Mouse (Mus musculus) myocyte (in vitro differentiated cells): ENCODE results near the gene Plxnd1.

Source experiments
- MAX ChIP-seq: IDR thresholded peaks from one replicate; pipeline ENCODE4 v1.6.1; 2011; ENCODE audit warnings: low read depth, mild to moderate bottlenecking, control low read depth
- MYOG ChIP-seq, 3 experiments: IDR thresholded peaks; one replicate each; pipeline ENCODE4 v1.6.1; 2011; ENCODE audit warnings: control low read depth in 2 of 3, low read depth in 2 of 3, mild to moderate bottlenecking in 2 of 3; ENCODE audit not compliant: insufficient read length in 2 of 3, control insufficient read depth in 1 of 3, insufficient read depth in 1 of 3
- POLR2A ChIP-seq: IDR thresholded peaks from one replicate; pipeline ENCODE4 v1.6.1; 2011; ENCODE audit warnings: low read depth, mild to moderate bottlenecking, control low read depth, moderate library complexity; ENCODE audit not compliant: insufficient read length
- POLR2AphosphoS2 ChIP-seq: IDR thresholded peaks from one replicate; pipeline ENCODE4 v1.6.1; 2011; ENCODE audit warnings: low read depth, control low read depth; ENCODE audit not compliant: insufficient read length
- TCF12 ChIP-seq: IDR thresholded peaks from one replicate; pipeline ENCODE4 v1.6.1; 2011; ENCODE audit warnings: mild to moderate bottlenecking, control low read depth; ENCODE audit not compliant: poor library complexity, insufficient read depth, severe bottlenecking

DNA sequence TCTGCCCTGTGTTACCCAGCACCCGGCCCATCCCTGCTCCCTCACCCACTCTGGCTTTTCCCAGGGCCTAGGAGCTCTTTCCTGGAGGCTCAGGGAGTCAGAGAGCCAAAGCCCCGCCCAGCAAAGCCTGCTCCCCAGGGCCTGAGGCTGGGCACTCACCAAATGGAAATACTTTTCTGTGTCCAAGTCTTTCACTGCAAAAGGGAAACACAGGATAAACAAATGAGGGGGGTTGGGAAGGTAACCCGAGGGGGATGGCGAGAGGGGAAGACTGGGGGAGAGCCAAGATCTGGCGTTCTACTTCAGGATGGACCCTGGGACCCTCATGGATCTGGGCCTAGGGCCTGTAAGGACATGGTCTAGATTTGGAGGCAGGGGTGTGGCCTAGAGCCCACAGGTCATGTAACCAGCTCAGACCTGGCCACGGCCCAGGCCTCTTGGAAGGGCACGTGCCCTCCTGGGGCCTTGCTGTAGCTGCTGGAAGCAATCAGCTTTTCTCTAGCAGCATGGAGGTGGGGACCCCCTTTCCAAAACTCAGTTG, 35.6 kb downstream of the Plxnd1 start:
- no peak for TF ChIP-seq POLR2A
- TF ChIP-seq MYOG (IDR thresholded peaks at IDR 0.05; ENCODE audit: control insufficient read depth in 1 of 3, insufficient read depth in 1 of 3, insufficient read length in 2 of 3, low read depth in 2 of 3) = no peak
- TF ChIP-seq TCF12 = no peak
- TF ChIP-seq POLR2AphosphoS2 = no peak
- TF ChIP-seq MAX = no peak
